Mouse (Mus musculus): ENCODE data around the gene Ccdc88c.

Ccdc88c gene

GRCm38 (mm10) chr12:100997830-100998563 is 30.9 kb downstream of the Ccdc88c start:
- DNase-seq (ENCODE audit: low read depth, low spot score) = no peak

- DNase-seq (ENCODE audit: low read depth, low spot score) = peak; percentile 72
These were observed 32.4 kb downstream of the Ccdc88c start for GRCm38 (mm10) chr12:100996378-100996898.

- DNase-seq (ENCODE audit: low read depth, low spot score) = no peak
These were observed 33.1 kb downstream of the Ccdc88c start for GRCm38 (mm10) chr12:100995607-100996377.

- DNase-seq (ENCODE audit: low read depth, low spot score) = no peak
These were observed 34.5 kb downstream of the Ccdc88c start for GRCm38 (mm10) chr12:100994140-100995015.

- no peak for DNase-seq (ENCODE audit: low read depth, low spot score)
These were observed 35.7 kb downstream of the Ccdc88c start for GRCm38 (mm10) chr12:100993146-100993545.

GRCm38 (mm10) chr12:100992505-100992904 is 36.4 kb downstream of the Ccdc88c start:
- no peak for DNase-seq (ENCODE audit: low read depth, low spot score)

GRCm38 (mm10) chr12:100991119-100991518 is 37.7 kb downstream of the Ccdc88c start:
- no peak for DNase-seq (ENCODE audit: low read depth, low spot score)

GRCm38 (mm10) chr12:100990291-100990690 is 38.6 kb downstream of the Ccdc88c start:
- DNase-seq (ENCODE audit: low read depth, low spot score) = no peak

GRCm38 (mm10) chr12:100989780-100990288 is 39.0 kb downstream of the Ccdc88c start:
- DNase-seq (ENCODE audit: low read depth, low spot score) = no peak

- peak; percentile 80 for DNase-seq (ENCODE audit: low read depth, low spot score)
These were observed 40.3 kb downstream of the Ccdc88c start for GRCm38 (mm10) chr12:100988324-100989130.

GRCm38 (mm10) chr12:100986423-100986822 is 42.4 kb downstream of the Ccdc88c start:
- DNase-seq (ENCODE audit: low read depth, low spot score) = no peak

- no peak for DNase-seq (ENCODE audit: low read depth, low spot score)
These were observed 43.1 kb downstream of the Ccdc88c start for GRCm38 (mm10) chr12:100985793-100986157.

- no peak for DNase-seq (ENCODE audit: low read depth, low spot score)
These were observed 43.6 kb downstream of the Ccdc88c start for GRCm38 (mm10) chr12:100985050-100985792.

GRCm38 (mm10) chr12:100983565-100983964 is 45.3 kb downstream of the Ccdc88c start:
- DNase-seq (ENCODE audit: low read depth, low spot score) = no peak

GRCm38 (mm10) chr12:100982217-100982616 is 46.6 kb downstream of the Ccdc88c start:
- DNase-seq (ENCODE audit: low read depth, low spot score) = no peak

- DNase-seq (ENCODE audit: low read depth, low spot score) = peak; percentile 65
These were observed 48.3 kb downstream of the Ccdc88c start for GRCm38 (mm10) chr12:100980551-100981008.

- no peak for DNase-seq (ENCODE audit: low read depth, low spot score)
These were observed 49.2 kb downstream of the Ccdc88c start for GRCm38 (mm10) chr12:100979616-100980015.

GRCm38 (mm10) chr12:100977958-100978725 is 50.7 kb downstream of the Ccdc88c start:
- DNase-seq (ENCODE audit: low read depth, low spot score) = no peak

- no peak for DNase-seq (ENCODE audit: low read depth, low spot score)
These were observed 51.3 kb downstream of the Ccdc88c start for GRCm38 (mm10) chr12:100977551-100977950.
